Mouse (Mus musculus) spleen, adult 12 weeks (tissue): ENCODE results near the gene Gm10203.
"Not testable (repeated sequence)": the region's sequence is repeated elsewhere in the genome, so short reads cannot be mapped to it uniquely, and the experiment has no call there.

Source experiments
- DNase-seq: peaks from one replicate; pipeline ENCODE4 v3.0.0; 2022; ENCODE audit warnings: low spot score

The Gm10203 gene

GRCm38 (mm10) chr6:149135631-149136030 lies 5.7 kb downstream of the Gm10203 start:
- no peak for DNase-seq

DNA sequence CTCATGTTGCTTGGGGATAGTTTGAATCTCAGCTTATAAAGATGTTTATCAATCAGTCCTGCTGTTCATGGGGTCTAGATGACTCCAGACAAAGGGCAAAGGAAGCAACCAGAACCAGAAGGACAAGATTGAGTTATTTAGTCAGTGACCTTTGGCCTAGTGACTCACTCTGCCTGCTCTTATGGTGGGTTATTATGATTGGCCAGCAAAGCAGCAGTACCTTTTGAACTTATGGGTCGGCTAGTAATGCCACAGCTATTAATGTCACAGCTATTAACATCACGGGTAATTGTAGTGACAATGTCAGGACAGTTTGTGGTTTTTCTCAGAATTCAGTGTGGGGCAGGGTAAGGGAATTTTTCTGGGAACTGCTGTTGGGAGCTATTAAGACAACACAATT lies 8.0 kb downstream of the Gm10203 start:
- no peak for DNase-seq

DNA sequence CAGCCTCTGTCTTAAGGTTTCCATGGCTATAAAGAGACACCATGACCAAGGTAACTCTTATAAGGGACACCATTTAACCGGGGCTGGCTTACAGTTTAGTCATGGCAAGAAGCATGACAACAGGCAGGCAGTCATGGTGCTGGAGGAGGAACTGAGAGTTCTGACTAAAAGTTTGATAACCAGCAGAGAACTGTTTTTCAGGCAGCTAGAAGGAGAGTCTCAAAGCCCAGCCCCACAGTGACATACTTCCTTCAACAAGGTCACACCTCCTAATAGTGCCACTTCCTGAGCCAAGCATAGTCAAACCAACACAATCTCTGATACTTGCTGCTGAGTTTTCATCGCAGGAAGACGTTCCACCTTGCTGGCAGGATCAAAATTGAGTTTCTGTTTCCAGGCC lies 9.0 kb downstream of the Gm10203 start:
- DNase-seq: no peak

GRCm38 (mm10) chr6:149139471-149139870 lies 9.5 kb downstream of the Gm10203 start, which contains the start of gene Etfbkmt:
TSS of gene Etfbkmt (plus strand) at chr6:149139849.
- no peak for DNase-seq

DNA sequence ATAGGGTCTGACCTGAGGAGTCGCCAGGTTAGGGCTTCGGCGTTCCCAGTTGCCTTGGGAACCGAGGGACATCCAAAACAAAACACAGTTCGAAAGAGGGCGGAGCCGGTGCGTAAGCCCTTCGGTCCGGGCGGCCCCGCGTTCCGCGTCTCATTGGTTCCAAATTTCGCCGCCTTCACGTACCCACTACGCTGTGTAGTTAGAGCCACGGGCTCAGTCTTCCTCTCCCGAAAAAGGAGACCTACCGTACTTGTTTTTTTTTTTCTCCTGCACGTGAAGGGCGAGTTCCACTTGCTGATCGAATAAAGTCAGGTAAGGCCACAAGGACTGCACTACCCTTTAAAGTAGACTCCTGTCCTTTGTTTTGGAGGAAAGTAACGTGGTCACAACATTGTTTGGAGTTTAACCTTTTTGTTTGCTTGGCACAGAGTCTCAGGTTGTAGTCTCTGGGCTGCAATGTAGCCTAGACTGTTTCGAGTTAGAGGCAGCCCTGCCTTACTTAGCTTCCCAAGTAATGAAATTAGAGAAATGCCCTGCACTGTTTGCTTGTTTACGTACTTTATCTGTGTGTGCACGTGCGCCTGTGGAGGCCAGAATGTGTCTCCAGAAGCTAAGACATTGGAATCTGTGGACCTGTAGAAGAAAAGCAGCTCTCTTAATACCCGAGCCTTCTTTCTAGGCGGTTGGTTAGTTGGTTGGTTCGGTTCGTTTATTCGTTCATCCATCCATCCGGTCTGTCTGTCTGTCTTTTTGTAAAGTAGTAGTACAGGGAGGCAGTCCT lies 11.6 kb downstream of the Gm10203 start:
- peak; percentile 79 for DNase-seq

GRCm38 (mm10) chr6:149145143-149145542 lies 15.2 kb downstream of the Gm10203 start:
- no peak for DNase-seq

DNA sequence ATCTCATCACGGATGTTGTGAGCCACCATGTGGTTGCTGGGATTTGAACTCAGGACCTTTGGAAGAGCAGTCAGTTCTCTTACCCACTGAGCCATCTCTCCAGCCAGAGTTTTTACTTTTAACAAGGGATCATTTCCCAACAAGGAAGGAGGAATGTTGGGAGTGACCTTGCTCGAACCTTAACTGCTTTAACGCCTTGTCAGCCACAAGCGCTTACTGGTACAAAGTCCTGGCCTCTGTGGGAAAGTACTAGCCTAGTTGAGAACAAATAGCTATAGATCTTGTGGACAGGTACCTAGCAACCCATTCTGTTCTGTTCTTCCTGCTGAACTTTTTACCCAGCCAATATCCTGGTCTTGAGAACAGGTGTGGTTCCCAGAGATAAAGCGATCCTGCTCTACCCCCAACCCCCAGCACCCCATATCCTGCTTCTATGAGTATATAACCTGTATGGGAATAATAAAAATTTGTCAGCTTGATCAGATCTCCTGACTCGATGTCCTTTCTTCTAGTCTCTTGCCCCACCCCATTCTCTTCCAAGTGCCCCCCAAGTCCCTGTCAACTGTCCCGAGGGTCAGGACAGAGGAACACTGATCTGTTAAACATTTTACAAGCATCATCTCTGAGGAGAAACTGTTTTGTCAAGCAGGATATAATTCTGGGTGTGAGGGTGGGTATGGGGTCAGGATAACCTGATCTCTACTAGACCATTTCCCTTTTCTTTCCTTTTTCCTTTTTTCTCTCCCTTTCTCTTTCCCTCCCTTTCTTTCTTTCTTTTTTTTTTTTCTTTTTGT lies 18.7 kb downstream of the Gm10203 start:
- DNase-seq: no peak

DNA sequence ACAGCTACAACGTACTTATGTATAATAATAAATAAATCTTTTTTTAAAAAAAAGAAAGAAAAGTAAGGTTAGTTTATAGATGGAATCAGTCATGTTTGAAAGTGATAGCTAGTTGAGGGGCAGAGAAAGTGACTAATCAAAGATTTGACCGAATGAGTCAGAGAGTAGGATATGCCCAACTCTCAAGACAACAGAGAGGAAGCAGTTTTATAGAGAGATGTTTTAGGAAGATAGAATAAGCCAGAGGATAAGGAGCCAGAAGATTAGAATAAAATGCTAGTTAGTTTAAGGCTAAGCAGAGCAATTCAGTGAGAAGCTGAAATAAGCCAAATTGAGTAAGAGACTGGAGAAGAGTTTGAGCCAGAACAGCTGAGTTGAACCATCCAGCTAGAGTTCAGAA lies 22.1 kb downstream of the Gm10203 start:
- DNase-seq: no peak

DNA sequence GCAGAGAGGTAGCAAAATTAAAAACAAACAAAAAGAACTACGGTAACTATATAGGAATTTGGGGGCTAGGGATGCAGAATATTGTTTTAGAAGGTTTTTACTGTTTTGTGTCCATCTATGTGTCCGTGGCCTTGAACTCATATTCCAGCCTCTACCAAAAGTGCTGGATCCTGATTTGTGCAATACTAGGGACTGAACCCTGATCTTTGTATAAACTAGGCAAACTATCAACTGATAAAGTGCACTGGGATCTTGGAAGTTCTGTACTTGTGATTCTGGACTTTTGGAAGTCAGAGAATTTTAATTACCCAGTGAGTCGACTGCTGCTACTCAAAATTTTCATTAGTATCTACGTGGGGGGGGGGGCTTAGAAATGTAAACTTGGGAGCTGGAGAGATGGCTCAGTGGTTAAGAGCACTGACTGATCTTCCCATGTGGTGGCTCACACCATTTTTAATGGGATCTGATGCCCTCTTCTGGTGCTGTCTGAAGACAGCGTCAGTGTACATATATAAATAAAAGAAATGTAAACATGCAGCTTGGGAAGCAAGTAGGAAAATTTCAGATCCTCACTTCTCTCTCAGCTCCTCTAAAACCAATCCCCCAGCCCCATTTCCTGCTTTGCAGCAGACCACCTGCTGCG lies 23.6 kb downstream of the Gm10203 start:
- DNase-seq: no peak

DNA sequence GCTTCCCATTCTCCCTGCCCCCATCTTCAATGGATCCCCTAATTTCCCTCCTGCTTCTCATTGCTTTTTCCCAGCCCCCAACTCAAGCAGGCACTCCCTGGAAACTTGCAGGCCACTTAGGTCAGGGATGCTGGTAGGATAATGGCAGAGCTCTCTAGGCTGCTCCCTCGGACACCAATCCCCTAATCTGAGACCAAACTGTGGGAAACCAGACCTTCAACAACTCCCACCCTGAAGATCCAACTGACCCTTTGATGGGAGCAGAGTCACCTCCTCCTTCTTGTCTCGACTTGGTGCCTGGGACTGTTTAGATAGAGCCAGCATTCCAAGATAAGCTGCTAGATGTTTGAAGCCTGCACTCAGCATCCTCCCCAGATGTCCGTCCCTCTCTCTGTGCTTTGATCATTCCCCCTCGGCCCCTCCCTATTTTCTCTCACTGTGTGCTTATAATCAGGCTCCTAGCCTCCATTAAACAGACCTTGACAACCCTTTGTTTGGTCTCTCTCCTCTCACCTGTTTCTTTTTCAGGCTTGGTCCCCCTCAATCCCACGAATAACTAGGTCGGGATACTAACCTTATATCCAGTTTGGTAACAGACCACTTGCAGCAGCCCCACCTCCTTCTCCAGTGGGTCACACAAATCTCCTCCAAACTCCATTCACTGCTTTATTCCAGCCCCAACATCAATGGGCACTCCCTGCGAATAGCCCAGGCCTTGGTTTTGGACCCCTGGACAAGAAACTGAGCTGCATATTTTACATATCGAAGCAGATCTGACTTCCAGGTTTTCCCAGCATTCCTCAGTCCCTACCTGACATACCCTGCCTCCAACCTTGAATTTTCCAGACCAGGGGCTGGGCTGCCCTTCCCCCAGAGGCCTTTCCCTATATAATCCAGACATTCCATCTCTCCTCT lies 24.4 kb downstream of the Gm10203 start:
- no peak for DNase-seq

DNA sequence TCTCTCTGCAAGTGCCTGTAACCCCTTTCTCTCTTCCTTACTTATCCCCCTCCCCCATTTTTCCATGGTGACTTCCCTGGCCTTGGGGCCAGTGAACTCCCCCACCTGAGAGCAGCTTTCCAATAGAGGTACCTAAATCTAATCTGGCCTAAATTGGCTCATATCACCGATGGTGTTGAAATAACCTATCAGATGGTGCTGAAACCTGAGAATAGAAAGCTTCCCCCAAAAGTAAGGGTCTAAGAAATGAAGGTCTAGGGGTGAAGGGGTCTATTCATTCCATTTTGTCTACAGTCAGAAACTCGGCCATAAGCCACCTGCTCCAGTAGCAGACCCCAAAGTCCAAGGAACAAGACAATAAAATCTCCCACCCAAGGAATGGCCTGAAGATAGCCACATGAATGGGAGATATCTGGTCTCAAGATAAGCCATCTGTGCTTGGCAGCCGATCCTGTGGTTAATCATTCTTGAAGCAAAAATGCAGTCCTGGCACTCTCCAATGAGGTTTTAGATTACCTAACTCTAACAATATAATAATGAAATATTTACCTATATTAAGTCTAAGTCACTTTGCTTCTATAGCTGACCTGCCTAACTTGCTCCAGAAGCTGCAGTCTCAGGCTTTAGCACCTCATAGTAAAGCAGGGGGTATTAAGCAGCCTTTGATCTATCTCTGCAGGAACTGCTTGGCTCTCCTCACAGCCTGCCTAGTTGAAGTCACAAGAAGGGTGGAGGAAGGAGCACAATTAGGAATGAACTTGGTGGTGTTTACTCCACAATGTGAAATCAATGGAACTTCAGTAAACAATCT lies 25.3 kb downstream of the Gm10203 start:
- no peak for DNase-seq

- DNase-seq: not testable (repeated sequence)
Measured at GRCm38 (mm10) chr6:149167038-149167437, 37.1 kb downstream of the Gm10203 start.

DNA sequence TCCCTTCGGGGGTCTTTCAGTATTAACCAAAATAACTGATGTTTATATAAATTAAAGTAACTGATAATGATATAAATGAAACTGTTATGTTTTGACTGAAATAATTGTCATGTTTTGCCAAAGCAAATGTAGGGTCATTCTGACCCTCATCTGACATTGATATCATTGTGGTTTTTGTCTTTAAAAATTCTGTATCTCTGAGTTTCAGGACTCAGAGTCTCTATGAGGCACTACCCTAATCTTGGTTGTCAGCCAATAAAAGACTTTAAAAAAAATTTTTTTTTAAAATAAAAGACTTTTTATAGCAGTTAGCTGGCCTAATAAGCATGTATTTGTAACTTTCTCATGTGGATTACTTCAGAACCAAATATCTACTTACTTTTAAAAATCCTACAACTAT lies 37.7 kb downstream of the Gm10203 start:
- no peak for DNase-seq

DNA sequence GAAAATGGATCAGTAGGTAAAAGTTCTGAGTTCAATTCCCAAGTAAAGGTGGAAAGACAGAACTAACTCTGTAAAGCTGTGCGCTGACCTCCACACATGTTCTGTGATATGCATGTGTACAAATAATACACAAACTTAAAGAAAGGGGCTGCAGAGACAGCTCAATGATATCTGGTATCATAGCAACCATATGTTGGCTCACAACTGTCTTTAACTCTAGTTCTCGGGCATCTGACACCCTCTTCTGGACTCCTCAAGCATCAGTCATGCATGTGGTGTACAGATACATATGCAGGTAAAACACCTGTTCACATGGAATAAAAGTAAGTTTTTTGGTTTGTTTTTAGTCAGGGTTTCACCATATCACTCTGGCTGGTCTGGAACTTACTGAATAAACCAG lies 38.5 kb downstream of the Gm10203 start:
- no peak for DNase-seq

- not testable (repeated sequence) for DNase-seq
Measured at GRCm38 (mm10) chr6:149169965-149170364, 40.0 kb downstream of the Gm10203 start.

GRCm38 (mm10) chr6:149173831-149174625 lies 44.1 kb downstream of the Gm10203 start:
- no peak for DNase-seq

DNA sequence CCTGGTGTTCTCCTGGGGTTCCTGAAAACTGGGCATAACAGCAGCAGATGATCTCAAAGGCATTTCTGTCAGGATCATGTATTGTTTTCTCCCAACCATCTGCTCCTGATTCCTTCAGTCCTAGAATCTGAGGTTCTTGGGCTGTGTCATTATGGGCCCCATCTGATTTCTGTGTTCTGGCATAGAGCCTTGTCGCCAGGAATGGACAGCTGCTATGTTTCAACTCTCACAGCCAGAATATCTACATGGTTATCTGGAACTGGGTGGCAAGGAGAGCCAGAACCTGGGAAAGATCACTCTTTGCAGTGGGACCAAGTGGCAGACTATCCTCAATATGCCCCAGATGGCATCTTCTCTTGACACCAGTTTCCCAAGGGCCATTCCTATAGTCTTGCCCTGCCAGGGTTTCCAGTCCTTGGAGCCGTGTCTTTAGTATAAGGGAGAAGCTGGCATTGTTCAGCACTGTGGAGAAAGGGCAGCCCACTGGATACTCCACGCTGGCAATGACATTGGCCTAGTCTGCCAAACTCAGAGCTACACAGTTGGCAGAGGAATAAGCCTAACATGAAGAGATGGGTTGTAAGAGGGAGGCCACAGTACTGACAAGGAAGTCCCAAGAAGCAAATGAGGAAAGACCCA lies 45.1 kb downstream of the Gm10203 start:
- no peak for DNase-seq

- no peak for DNase-seq
Measured at GRCm38 (mm10) chr6:149179064-149179463, 49.1 kb downstream of the Gm10203 start.
